Mouse (Mus musculus) C2C12 (cell line): ENCODE data around the gene Tbcel.

ENCODE experiments used
- CEBPB ChIP-seq: IDR thresholded peaks from one replicate; pipeline ENCODE4 v1.6.1; 2011; ENCODE audit warnings: low read depth, mild to moderate bottlenecking, control low read depth, moderate library complexity
- CTCF ChIP-seq: IDR thresholded peaks from one replicate; pipeline ENCODE4 v1.5.1; 2011; ENCODE audit not compliant: control insufficient read depth, insufficient read depth, insufficient read length
- MAX ChIP-seq: IDR thresholded peaks from one replicate; pipeline ENCODE4 v1.6.1; 2011; ENCODE audit warnings: mild to moderate bottlenecking, control low read depth
- USF1 ChIP-seq: IDR thresholded peaks from one replicate; pipeline ENCODE4 v1.6.1; 2011; ENCODE audit warnings: low read depth, mild to moderate bottlenecking, control low read depth, moderate library complexity

GRCm38 (mm10) chr9:42484667-42485066, 22.9 kb downstream of the Tbcel start:
- no peak for TF ChIP-seq CEBPB
- no peak for TF ChIP-seq CTCF
- no peak for TF ChIP-seq USF1
- TF ChIP-seq MAX = no peak
